Mouse (Mus musculus) kidney, adult 18-20 months (tissue): ENCODE results near the gene Plscr5.

Experiments used
- DNase-seq: peaks from one replicate; pipeline ENCODE4 v3.0.0; 2021

The Plscr5 gene

GRCm38 (mm10) chr9:92228867-92229832, 36.4 kb downstream of the Plscr5 start:
- DNase-seq = no peak

GRCm38 (mm10) chr9:92229833-92230205, 37.1 kb downstream of the Plscr5 start:
- no peak for DNase-seq

GRCm38 (mm10) chr9:92234901-92235458, 42.2 kb downstream of the Plscr5 start:
- DNase-seq = no peak

GRCm38 (mm10) chr9:92248773-92249446, 56.2 kb downstream of the Plscr5 start:
- DNase-seq = no peak

GRCm38 (mm10) chr9:92249447-92249852, 56.7 kb downstream of the Plscr5 start, which contains the start of gene Plscr1:
Gene Plscr1 (plus strand): TSS chr9:92249750.
- no peak for DNase-seq

GRCm38 (mm10) chr9:92249987-92250772, 57.4 kb downstream of the Plscr5 start:
- peak; percentile 88 for DNase-seq

GRCm38 (mm10) chr9:92252718-92253117, 60.0 kb downstream of the Plscr5 start:
- no peak for DNase-seq

GRCm38 (mm10) chr9:92253585-92254321, 61.0 kb downstream of the Plscr5 start:
- no peak for DNase-seq
